Mouse (Mus musculus) left cerebral cortex, postnatal 25 days (tissue): Measurements from ENCODE around the gene Bach1. TPM values are rescaled to one million over a fixed set of nuclear protein-coding genes. Genes with fewer than 3 reads are reported as not detected.

Experiments
- DNase-seq, 2 experiments: peaks; one replicate each; pipeline ENCODE4 v3.0.0; 2022; ENCODE audit warnings: low spot score in 2 of 2, mixed read lengths in 1 of 2
- intact Hi-C: fragments of 180-260 bp; cut with DNase I; formaldehyde crosslinking; loops from one replicate; pipeline ENCODE4 v1.15.1; 2025
- total RNA-seq, 2 experiments: library from RNA; stranded (reverse); gene quantifications; 2 replicates each; pipeline ENCODE4 v1.2.3; 2021

The Bach1 gene
- total RNA-seq, 2 experiments from 2014 or later = 11.9 to 13.3 TPM

GRCm38 (mm10) chr16:87728703-87729102 is 30.0 kb downstream of the Bach1 start:
- intact Hi-C loops = no loop called here
- DNase-seq = no peak

GRCm38 (mm10) chr16:87729469-87729868 is 30.7 kb downstream of the Bach1 start:
- no peak for DNase-seq
- intact Hi-C loops = no loop called here

DNA sequence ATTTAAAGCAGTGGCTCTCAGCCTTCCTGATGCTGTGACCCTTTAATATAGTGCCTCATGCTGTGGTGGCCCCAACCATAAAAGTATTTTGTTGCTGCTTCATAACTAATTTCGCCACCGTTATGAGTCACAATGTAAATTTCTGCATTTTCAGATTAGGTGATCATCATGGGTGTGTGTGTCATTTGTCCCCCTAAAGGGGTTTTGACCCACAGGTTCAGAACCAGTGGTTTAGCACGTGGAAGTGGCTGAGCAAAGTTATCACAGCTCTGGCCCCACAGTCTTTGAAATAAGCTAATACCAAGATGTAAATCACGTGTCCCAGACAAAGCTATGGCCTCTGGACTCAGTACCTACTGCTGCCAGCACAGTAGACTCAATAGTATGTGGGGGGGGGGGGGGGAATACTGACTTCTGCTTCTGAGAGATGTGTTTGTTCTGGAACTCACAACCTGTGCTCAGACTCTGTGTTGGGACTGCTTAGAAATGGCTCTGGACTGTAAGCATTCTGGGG is 36.2 kb downstream of the Bach1 start:
- intact Hi-C loops = no loop called here
- no peak for DNase-seq

GRCm38 (mm10) chr16:87736106-87736505 is 37.4 kb downstream of the Bach1 start:
- intact Hi-C loops = no loop called here
- DNase-seq = no peak

GRCm38 (mm10) chr16:87737296-87737695 is 38.6 kb downstream of the Bach1 start:
- DNase-seq = no peak
- intact Hi-C loops = no loop called here

DNA sequence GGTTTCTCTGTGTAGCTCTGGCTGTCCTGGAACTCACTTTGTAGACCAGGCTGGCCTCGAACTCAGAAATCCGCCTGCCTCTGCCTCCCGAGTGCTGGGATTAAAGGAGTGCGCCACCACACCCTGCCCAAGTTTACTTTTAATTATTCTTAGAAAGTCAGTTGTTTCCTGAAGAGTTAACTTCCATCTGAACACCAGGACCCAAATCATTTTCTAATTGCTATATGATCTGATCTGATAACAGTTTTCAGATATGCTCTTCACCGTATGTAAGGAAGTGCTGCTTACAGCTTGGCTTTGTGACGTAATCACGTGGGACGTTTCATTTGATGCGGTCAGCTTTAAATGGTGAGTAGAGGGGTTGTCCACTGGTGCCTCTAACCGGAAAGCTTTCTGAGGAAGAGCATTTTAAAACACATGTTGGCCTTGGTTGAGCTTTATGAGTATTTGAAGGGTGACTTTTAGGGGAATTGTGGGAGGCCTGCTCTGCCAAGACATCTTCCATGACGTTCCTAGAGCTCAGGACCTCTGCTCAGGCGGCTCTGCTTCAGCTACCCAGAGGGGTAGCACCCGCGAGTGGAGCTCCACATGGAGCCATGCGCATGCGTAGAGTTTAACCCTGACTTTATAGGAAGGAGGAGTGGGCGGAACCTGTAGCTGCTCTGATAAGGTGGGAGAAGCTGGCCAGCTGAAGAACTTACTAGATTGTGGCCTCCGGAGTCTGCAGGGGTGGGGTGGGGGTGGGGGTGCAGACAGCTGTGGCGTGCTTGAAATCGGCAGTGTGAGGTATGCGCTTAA is 39.3 kb downstream of the Bach1 start:
- intact Hi-C loops = no loop called here
- no peak for DNase-seq

- no peak for DNase-seq
- intact Hi-C loops = no loop called here
Observed at GRCm38 (mm10) chr16:87741034-87741715, 42.4 kb downstream of the Bach1 start.

- DNase-seq = no peak
- intact Hi-C loops = no loop called here
Observed at GRCm38 (mm10) chr16:87743661-87744060, 44.9 kb downstream of the Bach1 start.

- intact Hi-C loops = no loop called here
- no peak for DNase-seq
Observed at GRCm38 (mm10) chr16:87744338-87744737, 45.6 kb downstream of the Bach1 start.

DNA sequence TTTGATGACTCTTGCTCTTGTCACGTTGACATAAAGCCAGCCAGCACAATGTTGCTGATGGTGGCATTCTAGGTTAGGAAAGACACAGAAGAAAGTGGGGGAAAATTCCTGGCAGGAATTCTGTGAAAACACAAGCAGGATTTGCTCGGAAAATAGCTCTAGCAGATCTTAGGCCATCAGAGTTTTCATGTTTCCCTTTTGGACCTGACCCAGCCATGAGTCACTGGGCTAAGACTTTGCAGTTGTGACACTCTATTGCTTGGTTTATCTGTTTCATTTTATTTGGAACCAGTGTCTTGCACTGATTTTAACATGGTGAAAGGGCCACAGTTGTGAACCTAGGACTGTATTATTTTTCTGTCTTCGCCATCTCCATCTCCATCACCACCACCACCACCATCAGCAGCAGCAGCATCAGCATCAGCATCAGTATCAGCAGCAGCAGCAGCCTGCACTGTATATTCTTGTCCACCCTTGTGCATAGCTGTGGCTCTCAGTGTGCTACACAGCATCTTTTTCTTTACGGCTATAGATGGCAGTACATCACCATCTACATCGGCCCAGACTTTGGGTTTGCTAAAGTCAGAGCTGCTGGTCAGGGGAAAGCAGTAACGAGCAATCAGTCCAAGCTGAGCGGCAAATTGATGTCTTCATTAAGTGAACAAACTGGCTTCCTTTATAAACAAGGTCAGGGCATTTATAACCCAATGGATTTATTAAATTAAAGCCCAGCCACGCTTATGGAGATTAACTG is 46.6 kb downstream of the Bach1 start:
- DNase-seq = peak in 1 of 2 experiments; percentile 20
- intact Hi-C loops = no loop called here

DNA sequence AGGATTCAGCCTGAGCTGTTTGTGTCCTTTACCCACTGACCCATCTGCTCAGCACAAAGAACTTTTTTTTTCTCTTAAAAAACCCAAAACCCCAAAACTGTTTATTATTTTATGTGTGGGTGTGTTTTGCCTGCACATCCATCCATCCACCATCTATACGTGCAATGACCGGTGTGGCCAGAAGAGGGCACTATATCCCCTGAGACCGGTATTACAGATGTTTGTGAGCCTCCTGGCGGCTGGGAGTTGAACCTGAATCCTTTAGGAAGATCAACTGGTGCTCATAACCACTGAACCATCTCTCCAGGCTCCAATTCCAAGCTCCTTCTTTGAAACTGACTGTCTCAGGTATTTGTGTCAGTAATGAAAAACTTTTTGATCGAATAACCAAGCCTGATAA is 48.0 kb downstream of the Bach1 start:
- intact Hi-C loops = loop anchor here (2.0 kb wide), 2 partner anchors 148 to 240 kb away; no protein-coding TSS in a partner anchor
- peak; percentile 38 to 47 for DNase-seq

GRCm38 (mm10) chr16:87751243-87751642 is 52.5 kb downstream of the Bach1 start:
- intact Hi-C loops = no loop called here
- no peak for DNase-seq

DNA sequence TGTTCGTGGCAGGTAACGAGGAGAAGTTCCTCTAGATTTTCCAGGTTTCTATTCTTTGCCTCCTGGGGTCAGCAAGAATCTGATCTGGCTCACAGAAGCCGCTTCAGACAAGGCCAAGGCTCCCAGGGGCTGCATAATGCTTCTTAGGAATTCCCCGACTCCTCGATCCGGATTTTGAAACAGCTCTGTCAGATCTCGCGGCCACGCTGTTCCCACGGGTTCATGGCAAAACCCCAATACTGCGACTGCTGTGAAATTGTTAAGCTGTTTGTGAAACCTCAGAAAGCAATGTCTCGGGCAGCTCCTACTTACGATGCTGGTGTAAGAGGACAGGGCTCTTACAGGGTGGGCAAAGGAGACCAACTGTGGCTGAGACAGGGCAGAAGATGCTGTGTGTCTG is 53.7 kb downstream of the Bach1 start:
- intact Hi-C loops = no loop called here
- no peak for DNase-seq

- intact Hi-C loops = loop anchor here (2.0 kb wide), 1 partner anchor 248 kb away; no protein-coding TSS in a partner anchor
- DNase-seq = peak; percentile 30 to 45
Observed at GRCm38 (mm10) chr16:87754858-87755257, 56.1 kb downstream of the Bach1 start.

- no peak for DNase-seq
- intact Hi-C loops = loop anchor here (2.0 kb wide), 1 partner anchor 249 kb away; no protein-coding TSS in a partner anchor
Observed at GRCm38 (mm10) chr16:87755915-87756314, 57.2 kb downstream of the Bach1 start.

- intact Hi-C loops = no loop called here
- DNase-seq = no peak
Observed at GRCm38 (mm10) chr16:87758016-87758415, 59.3 kb downstream of the Bach1 start.

DNA sequence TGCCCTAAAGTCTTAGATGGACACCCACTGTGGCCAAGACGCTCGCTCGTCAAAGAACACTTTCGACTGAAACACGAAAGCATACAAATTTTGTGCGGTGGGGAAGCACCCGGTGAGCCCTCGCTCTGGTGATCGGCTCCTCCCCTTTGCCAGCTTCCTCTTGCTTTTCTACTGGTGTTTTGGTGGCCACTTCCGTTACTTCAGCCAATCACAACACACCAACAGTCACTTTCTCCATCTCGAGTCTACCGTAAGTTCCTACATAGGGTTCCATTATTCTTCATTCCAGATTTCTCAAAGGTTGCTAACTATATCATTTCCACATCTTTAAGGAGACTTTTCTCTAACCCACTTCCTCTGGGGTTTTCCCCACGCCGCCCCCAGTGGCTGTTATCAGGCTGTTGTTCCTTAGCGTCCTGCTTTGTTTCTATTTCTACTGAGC is 65.9 kb downstream of the Bach1 start:
- intact Hi-C loops = no loop called here
- DNase-seq = no peak

- intact Hi-C loops = no loop called here
- peak in 1 of 2 experiments; percentile 13 for DNase-seq
Observed at GRCm38 (mm10) chr16:87765984-87766383, 67.2 kb downstream of the Bach1 start.

DNA sequence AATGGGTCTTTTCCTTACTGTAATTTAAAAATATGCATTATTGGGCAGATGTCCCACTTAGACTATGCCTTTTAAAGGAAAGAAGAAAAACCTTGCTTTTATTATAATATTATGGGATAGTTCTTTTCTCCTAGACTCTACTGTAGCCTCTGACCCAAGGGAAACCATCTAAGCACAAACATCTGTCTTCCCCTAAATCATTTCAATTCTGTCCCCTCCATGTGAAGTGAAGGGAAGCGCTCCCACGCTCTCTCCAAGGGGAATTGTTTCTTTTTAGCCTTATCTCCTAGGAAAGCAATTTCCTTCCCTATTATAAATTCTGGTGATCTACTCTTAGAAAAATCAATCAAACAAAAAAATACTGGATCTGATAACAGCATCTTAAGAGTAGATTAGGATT is 71.8 kb downstream of the Bach1 start:
- DNase-seq = no peak
- intact Hi-C loops = loop anchor here (10.0 kb wide), 1 partner anchor 434 kb away; no protein-coding TSS in a partner anchor

DNA sequence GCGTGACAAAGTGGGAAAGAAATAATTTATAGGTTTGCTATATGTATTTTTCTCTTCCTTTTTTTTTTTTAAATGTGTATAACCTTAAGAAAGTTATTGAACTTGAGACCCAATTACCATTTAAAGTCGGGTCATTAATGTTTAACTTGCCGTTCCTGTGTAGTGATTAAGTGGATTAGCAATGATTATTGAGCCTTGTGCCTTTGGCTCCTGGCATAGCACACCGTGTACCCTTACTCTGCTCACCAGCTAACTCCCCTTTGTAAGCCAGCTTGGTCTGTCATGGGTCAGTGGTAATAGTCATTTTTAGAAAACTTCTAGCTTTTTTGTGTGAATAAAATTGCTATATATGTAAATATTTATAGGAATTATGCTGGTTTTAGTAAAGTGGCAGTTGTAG is 73.2 kb downstream of the Bach1 start:
- intact Hi-C loops = loop anchor here (10.0 kb wide), 1 partner anchor 433 kb away; no protein-coding TSS in a partner anchor
- DNase-seq = no peak
